Mouse (Mus musculus): Measurements from ENCODE around the gene Atp6v1d. TPM values are rescaled to one million over a fixed set of nuclear protein-coding genes. Genes with fewer than 3 reads are reported as not detected.

The Atp6v1d gene
- 100 to 1,000 TPM; 164 to 241 TPM for polyA plus RNA-seq (2017; shearing (Covaris generic))

DNA sequence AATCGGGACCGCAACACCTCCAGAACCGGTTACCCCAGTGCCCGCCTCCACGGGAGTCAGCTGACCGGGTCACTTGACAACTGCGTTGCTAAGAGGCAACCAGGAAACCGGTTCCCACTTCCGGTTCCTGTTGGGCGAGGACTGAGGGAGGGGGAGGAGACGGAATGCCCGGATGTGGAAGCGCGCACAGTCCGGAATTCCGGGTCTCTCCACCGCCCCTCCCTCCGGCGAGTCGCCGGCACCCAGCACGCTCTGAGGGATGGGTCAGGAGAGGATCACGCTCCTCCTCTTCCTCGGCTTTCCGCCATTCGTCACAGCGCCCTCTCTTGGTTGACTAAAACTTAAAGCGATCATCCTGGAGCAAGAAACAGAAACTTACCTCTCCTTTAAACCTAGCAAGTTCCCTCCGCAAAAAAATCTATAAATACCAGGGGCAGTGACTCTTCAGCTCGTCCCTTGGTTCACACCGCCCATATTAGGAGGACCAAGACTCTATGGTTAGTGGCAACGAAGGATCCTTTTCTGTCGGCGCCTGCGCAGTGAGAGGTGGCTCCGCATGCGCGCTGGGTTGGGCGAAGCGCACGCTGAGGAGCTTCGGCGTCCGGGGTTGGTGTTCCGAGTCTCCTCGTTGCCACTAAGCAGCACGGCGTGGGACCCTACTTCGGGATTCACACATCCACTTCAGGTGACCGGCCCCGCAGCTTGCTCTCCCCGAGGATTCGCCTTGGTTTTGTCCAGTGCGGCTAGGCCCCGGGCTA is at the start of gene Atp6v1d, which contains the start of gene Eif2s1:
TSS of gene Atp6v1d (minus strand) at position 143 of the 758 bp plus-strand sequence.
TSS of gene Eif2s1 (plus strand) at position 324 of the 758 bp plus-strand sequence.

GRCm38 (mm10) chr12:78906707-78907162 is 45.3 kb upstream of the Atp6v1d start, which contains the start of gene Plek2:
Gene Plek2, minus strand, starts transcription at chr12:78906964.

Other genes starting within 250 kb of the Atp6v1d start
- under 1 TPM in 1 of 2 experiments, not detected in 1; 0.54 TPM for gene Fam71d, start 170.1 kb downstream of the Atp6v1d start, polyA plus RNA-seq (2017; shearing (Covaris generic))
- gene Mpp5, start 112.7 kb downstream of the Atp6v1d start, polyA plus RNA-seq (2017; shearing (Covaris generic)): 1 to 10 TPM; 6.7 to 8.4 TPM
- 100 to 1,000 TPM; 187 to 210 TPM for gene Eif2s1, start 181 bp upstream of the Atp6v1d start, polyA plus RNA-seq (2017; shearing (Covaris generic))
- under 1 TPM in 1 of 2 experiments, not detected in 1; 0.54 TPM for gene Plek2, start 45.3 kb upstream of the Atp6v1d start, polyA plus RNA-seq (2017; shearing (Covaris generic))
- 10 to 100 TPM; 30.8 to 54.5 TPM for gene Tmem229b, start 146.0 kb upstream of the Atp6v1d start, polyA plus RNA-seq (2017; shearing (Covaris generic))
- gene Plekhh1, start 167.5 kb upstream of the Atp6v1d start, polyA plus RNA-seq (2017; shearing (Covaris generic)): under 1 TPM in 1 of 2 experiments, not detected in 1; 0.15 TPM
- gene Pigh, start 228.0 kb upstream of the Atp6v1d start, polyA plus RNA-seq (2017; shearing (Covaris generic)): 10 to 100 TPM; 17.7 to 18.6 TPM

Data from activated CD4-positive, CD25-positive, alpha-beta regulatory T cell (primary cell).